Mouse (Mus musculus): ENCODE results near the gene Dlg2.

DNA sequence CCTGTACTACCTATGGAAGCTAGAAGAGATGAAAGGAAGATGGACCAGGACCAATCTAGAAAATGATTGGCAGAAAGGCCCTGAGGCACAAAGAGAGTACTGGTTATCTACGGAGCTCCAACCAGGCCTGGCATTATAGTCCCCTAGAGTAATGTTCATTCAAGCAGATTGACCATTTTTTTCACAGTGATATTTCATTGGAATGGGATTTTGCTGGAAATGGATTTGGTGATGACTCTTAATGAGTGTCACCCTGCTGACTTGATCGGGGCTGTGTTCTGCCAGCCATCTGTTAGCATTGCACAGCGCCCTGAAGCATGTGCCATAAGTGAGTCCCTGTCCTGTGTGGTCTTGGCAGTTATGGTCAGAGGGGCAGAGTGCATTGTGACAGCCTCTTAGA, 1787.9 kb downstream of the Dlg2 start:
- TF ChIP-seq CTCF (IDR thresholded peaks at IDR 0.05; ENCODE audit: borderline replicate concordance, extremely low read depth, insufficient read depth, insufficient read length) (no peak), POLR2A (IDR thresholded peaks at IDR 0.05; ENCODE audit: borderline replicate concordance, extremely low read depth, insufficient read depth, insufficient read length, poor library complexity, severe bottlenecking) (no peak)

All from brain, embryonic 14.5 days (tissue).